Mouse (Mus musculus): ENCODE results near the gene Zfp648.

DNA sequence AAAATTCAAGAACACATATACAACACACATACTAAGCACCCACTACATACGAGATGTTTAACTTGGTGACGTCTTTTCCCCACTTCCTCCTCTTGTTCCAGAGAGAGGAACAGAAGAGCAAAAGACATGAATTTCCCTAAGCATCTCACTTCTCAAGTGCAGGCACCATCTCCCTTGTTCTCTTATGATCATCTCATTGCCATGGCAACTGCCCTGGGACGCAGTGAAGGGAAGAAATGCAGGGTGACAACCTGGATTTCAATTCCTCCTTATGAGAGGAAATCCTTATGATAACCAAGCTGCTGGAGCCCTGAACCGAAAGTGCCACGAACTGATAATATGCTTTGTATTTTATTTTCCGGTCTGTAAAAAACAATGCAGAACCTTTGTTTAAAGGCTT lies 33.3 kb upstream of the Zfp648 start:
- TF ChIP-seq CTCF (IDR thresholded peaks at IDR 0.05) (no peak), EP300 (IDR thresholded peaks at IDR 0.05) (no peak)
